Mouse (Mus musculus) naive thymus-derived CD4-positive, alpha-beta T cell, adult 2 months (primary cell): ENCODE measurements around the gene Nudt1.

Experiments
- DNase-seq: peaks from one replicate; pipeline ENCODE4 v3.0.0-alpha.2; 2011; ENCODE audit warnings: low read depth

Nudt1 gene

DNA sequence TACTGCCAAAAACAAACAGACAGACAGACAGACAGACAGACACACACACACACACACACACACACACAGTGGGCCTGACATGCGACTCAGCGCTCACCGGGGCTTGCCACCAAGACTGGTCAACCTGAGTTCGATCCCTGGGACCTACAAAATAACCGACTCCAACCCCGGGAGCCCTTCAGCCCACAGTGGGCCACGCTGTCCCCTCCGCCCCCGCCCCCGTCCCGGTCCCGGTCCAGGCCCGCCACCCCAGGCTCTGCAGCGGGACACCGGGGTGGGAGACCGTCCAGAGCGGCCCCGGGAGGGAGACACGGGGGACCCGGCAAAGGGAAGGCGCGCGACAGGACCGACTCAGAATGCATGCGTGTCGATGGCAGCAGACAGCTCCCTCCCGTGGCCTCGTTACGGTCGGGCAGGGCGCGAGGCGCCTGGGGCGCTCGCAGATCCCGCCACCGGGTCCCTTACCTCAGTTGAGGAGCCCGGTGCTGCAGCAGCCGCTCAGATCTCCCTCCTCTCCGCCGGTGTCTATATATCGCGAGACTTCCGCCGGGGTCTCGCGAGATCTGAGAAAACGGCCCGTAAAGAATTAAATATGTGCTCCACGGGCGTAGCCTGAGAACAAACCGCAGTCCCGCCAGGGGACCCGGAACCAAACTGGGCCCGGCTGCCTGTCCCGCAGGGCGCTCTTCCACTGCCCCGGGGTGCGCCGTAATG is at the start of gene Nudt1, which contains the start of gene Mad1l1:
Nudt1 (plus strand) TSS at position 615 of the 714 bp plus-strand sequence.
Mad1l1 (minus strand) TSS at position 511 of the 714 bp plus-strand sequence.
- peak; percentile 98 for DNase-seq

DNA sequence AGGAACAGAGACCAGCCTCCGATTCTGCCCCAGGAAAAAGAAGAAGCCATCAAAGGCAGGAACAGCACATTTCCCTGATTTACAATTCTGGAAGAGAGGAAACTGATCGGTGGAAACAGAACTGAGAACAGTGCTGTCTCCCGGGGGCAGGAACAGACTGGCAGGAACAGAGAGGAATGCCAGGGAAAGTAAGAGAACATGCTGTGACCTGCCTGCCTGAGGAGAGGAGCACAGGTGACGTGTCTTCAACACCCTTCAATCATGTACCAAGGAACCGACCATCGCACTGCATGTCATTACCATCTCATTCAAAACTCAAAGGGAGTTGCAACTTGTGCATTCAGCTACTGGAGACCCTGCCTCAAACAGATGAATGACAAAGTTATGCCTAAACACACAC is 44.7 kb upstream of the Nudt1 start:
- DNase-seq = no peak

DNA sequence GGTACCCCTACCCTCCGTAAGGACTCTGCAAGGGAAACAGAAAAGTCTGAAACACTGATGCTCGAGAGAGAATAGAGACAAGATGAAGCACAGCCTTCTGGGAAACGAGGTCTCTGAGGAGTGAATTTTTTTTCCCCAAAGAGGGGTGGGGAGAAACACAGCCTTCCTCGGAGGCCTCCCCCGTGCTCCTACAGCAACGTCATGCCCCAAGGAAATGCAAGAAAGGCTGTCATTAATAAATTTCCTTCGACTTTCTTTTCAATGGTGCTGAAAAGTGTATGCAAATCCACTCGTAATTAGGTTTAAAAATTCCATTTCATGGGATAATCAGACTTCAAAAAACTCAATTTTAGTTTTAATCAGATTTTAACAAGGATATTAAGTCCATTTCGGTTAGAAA is 41.3 kb upstream of the Nudt1 start:
- no peak for DNase-seq

DNA sequence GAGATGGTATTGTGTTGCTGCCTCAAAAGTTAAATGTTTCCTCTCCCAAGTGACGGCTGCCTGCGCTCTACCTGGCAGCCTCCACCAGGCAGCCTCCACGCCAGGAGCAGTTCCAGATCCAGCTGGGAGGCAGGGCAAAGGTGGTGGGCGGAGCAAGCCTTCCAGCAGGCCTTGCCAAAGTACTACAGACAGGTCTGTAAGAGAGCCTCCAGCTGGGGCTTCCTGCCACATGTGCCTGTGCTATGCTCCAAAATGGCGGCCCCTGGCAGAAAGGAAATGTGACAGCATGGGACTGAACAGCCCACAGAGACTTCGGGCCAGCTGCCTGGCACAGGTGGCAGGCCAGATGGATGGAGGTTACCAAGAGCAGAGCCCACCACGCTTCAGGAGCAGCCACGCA is 39.1 kb upstream of the Nudt1 start:
- DNase-seq = peak; percentile 29

DNA sequence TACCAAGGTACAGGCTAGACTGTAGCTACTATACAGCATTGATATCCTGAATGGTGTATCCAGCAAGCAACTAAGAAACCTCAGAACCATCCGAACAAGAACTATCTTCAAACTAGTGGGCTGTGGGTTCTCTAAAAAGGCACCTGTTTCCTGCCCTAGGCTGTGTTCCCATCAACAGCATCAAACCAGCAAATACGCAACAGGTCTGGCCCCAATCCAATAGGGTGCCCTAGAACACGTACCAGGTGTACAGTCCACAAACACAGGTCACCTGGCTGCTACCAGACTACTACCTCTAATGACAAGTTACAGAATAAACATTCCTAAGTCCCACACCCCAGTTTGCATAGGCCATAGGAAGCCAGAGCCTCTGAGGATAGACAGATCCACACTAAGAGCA is 38.6 kb upstream of the Nudt1 start:
- DNase-seq = peak; percentile 20

DNA sequence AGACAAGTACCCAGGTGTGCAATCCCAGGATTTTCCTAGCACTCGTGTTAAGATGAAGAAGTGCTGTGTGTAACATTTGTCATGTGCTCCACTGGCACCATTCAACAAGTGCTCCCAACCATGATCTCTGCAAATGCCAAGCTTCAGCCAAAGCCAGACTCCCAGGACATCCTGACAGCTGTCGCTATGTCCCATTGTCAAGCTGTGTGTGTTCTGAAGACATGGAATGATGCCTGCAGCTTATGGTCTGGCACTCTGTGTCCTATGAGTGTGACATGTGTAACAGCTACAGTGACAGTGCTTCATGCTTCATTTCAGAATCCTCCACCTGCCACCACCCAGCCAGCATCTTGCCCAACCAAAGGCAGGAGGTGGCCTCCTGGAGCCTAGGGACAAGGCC is 37.4 kb upstream of the Nudt1 start:
- no peak for DNase-seq

DNA sequence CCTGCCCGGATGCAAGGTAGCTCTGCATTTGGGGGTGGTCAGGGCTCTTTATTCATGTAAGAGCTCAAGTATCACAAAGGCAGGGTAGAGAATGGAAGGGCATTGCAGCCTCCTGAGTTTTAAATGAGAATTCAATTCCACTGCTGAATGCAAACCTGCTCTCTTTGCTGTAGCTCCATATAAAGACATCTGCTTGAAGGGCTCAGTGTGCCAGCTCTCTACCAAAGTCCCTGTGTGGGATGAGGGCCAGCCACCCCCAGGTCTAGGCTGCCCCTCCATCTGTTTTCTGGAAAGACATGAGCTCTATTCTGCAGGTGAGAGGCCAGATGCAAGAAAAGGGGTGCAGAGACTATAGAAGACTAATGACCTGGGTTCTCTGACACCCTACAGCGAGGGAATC is 36.7 kb upstream of the Nudt1 start:
- no peak for DNase-seq

DNA sequence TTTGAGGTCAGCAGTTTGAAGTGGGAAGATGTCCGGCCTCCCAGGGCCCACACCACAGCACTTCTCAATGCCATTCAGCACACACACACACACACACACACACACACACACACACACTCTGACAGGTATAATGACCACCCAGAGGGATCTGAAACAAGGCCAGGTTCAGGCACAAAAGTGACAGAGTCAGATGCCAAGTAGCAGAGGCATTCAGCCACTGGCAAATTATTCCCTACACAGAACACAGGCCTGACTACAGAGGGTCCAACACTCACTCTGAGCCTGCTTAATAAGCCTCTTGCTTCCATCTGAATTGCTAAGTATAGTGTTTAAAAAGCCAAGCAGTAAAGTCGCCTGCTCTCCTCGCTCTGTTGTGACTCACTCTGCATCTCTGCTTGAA is 33.2 kb upstream of the Nudt1 start:
- DNase-seq = no peak

DNA sequence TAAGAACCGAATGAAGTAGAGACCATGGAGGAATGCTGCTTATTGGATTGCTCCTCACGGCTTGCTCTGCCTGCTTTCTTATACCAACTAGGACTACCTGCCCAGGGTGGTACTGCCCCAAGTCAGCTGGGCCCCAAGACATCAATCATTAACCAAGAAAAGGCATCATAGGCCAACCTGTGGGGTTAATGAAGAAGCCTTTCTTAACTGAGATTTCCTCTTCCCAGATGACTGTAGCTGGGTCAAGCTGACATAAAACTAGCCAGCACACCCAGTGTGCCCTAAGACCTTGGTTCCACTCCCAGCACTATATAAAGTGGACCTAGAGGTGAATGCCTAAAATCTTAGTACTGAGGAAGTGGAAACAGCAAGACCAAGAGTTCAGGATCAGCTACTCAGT is 32.3 kb upstream of the Nudt1 start:
- DNase-seq = no peak

DNA sequence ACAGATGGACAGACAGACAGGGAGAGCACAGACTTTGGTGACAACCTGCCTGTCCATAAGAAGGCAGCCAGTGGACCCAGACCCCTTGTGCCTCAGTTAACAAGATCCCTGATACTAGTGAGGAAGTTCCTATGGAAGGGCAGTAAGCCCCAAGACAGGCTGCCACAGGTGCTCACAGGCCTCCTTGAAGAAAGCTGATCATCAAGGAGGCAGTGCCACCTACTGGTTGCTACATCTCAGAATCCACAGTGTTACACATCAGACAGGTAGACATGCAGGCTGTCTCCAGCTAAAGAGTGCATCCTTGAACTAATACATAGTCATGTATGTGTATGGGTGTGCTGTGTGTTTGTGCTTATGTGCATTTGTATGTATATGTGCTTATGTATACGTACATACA is 29.3 kb upstream of the Nudt1 start:
- peak; percentile 87 for DNase-seq

DNA sequence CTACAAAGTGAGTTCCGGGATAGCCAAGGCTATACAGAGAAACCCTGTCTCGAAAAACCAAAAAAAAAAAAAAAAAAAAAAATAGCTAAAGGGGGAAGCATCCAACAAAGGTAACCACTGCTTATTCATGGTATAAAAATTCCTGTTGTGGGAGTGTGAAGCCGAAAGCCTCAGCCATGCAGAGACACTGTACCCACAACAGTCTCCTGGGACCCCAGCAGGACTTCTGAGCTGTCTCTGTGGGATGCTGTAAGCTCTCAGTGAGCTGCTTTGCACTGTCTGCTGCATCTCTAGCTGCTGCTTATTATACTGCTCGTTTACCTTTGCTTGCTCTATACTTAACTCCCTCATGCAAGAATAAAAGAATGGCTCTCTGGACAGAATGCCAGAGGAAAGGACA is 23.2 kb upstream of the Nudt1 start:
- no peak for DNase-seq

DNA sequence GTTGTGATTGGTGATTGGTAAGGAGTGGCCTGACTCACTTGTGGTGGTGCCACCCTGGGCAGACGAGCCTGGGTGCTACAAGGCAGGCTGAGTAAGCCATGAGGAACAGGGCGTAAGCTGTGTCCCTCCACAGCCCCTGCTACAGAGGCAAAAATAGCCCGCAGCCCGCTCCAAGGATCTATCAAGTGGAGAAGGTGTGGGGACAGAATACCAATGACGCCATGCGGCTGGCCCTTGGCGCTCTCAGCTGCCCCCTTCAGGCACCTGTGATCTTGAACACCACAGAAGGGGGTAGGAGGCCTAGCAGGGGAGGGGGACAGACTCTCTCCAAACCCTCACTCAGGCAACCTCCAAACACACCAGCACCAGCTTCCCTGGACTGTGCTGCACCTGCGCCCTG is 15.4 kb upstream of the Nudt1 start:
- DNase-seq = no peak

DNA sequence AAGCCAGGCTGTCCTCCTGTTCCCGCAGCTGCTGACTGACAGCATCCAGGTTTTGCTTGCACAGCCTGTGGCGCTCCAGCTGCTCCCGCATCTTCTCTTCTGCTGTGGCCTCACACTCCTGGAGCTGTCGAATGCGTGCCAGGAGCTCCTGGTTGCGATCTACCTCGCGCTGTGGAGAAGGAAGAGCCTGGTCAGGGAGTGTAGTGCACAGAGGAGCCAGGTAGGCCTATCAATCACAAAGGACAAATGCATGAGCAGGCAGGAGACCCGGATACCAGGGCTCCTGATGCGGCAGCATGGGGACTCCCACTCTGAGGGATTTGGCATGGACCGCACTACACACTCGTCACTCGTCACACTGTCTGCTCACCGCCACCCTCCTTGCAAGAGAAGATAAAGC is 13.9 kb upstream of the Nudt1 start:
- no peak for DNase-seq

DNA sequence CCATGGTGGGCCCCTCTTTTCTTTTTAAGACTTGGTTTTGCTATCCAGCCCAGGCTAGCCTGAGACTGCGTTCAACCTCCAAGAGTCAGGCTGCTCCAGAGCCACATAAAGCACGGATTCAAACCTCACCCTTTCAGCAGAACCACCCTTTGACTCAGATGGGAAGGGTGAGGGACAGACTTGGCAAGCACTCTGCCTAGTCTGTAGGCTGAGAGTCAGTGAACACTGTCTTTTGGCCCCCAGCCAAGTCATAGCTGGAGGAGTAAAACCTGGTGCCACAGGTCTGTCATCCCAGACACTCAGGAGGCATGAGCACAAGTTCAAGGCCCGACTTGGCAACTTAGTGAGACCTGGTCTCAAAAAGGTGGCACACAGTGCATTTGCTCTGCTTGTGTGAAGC is 4.7 kb upstream of the Nudt1 start:
- DNase-seq = no peak

DNA sequence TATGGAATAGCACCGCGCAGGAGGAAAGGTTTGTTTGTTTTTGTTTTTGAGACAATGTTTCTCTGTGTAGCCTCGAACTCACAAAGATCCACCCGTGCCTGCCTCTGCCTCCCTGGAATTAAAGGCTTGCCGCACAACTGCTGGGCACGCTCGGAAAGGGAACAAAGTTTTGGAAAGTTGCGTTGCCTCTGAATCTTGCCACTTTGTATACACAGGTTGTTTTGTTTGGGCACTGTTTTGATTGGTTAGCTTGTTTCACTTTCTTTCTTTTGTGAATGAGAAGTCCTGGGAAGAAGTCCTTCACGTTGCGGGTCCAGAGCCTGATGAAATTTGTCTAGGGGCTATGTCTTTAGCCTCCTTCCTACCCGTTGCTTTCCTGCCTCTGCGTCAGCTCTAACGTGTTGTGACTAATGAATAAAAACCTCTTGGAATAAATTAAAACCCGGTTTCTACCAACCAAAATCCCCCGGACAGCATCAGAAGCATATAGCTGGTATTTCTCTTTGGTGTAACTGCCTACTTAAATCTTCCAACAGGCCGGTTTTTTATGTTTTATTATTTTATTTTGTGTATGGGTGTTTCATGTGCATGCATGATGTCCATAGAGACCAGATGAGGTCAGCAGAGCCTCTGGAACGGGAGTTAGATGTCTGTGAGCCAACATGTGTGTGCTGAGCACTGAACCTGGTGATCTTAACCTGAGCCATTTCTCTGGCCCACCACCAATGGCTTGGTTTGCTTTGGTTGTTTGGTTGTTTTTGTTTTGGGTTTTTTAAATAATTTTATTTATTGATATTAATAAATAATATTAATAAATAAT is 510 bp downstream of the Nudt1 start:
- DNase-seq = no peak

DNA sequence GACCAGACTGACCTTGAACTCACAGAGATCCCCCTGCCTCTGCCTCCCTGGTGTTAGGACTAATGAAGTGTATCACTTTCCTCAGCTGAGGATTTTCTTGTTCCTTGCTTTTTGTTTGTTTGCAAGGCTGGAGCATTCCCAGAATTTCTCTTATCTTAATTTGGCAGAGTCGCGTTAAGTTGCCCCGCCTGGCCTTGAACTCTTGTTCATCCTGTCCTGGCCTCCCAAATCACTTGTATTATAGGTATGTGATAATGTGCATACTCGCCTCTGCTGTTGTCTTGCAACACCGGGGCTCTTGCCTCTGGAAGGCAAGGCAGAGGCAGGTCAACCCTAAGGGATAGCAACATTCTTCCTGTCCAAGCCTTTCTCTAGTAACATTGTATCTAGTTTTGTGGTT is 2.6 kb downstream of the Nudt1 start:
- DNase-seq = no peak

DNA sequence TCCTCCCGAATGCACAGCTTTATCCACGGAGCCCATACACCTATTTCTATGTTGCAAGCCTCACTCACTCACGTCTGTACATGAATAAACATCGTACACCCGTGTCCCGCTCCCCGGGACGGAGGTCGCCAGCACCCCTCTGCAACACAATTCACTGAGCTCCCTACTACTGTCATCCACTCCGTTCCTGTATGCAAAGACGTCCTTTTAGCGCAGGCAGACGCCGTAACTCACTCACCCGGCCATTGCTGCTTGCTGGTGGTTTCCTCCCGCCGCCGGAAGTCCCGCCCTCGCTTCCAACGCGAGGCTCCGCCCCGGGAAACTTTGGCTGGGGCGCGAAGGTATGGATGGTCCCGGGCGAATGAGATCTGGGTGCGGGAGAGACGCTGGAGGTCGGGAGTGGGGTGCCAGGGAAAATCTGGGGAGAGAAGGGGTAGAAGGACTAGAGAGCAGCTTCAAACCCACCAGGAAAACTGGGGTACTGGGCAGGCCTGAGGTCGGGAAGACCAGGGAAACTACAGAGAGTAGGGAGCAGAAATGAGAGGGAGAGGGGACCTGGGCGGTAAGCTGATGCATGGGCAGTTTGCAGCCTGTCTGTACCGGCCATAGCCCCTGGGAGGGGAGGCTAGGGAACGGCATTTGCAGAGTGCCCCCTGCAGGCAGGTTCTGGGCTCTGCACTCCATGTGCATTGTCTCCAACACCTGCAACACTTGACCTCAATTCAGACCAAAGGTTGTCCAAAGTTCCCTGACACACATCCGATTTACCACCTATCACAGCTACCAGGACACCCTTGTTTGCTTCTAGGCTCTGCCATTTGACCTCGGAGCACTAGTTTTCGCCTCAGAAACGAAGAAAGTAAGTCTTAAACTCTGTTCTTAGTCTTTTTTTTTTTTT is 10.4 kb downstream of the Nudt1 start, which contains the start of gene Mrm2:
Mrm2 (minus strand) TSS at position 284 of the 898 bp plus-strand sequence.
- peak; percentile 85 for DNase-seq

DNA sequence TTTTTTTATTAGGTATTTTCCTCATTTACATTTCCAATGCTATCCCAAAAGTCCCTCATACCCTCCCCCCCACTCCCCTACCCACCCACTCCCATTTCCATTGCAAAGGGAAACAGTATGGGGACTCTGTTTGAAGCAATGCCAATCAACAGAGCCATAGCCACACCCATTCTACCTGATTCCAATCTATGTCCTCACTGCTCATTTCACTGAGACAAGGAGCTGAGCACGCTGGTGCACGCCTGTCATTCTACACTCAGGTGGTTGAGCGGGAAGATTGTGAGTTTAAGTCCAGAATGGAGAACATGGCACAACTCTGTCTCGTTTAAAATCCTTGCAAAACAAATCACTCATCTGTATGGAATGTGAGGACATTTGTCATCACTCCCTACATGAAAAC is 11.1 kb downstream of the Nudt1 start:
- DNase-seq = no peak

DNA sequence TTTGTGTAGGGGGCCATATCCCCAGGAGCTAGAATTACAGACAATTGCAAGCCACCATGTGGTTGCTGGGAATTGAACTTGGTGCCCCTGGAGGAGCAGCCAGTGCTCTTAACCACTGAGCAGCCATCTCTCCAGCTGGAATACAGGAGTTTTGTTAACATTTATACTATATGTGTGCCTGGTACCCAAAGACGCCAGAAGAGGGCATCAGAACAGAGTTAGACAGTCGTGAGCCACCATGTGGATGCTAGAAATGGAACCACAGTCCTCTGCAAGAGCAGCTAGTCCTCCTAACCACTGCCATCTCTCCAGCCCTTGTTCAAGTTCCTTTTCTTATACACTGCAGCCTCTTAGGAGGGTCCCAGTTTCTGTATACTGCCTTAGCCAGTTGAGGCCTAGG is 12.2 kb downstream of the Nudt1 start:
- DNase-seq = peak; percentile 44

DNA sequence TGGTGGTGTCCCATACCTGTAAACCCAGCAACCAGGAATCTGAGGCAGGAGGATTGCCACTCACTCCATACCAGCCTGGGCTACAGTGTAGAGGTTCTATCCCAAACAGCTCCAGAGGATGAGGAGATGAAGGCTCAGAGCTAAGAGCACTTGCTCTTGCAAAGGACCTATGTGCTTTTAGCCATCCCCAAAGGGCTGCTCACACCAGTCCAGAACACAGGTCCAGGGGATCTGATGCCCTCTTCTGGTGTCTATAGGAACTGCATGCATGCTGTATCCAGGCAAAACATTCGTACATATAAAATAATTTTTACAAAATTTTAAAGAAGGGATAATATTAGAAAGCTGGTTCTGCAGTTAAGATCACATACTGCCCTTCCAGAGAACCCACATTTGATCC is 15.2 kb downstream of the Nudt1 start:
- peak; percentile 66 for DNase-seq

DNA sequence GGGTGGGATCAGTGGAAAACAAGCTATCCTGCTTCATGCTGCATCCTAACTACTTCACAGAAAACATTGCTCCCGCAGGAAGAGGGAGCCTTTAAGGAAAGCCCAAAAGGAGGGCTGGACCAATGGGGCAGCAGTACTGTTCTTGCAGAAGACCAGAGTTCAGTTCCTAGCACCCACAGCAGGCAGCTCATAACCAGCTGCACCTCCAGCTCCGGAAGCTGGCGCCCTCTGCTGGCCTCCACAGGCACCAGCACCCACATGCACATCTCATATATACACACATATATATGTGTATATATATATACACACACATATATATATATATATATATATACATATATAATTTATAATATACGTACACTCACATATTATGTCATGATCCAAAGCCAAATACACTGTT is 17.3 kb downstream of the Nudt1 start:
- no peak for DNase-seq

DNA sequence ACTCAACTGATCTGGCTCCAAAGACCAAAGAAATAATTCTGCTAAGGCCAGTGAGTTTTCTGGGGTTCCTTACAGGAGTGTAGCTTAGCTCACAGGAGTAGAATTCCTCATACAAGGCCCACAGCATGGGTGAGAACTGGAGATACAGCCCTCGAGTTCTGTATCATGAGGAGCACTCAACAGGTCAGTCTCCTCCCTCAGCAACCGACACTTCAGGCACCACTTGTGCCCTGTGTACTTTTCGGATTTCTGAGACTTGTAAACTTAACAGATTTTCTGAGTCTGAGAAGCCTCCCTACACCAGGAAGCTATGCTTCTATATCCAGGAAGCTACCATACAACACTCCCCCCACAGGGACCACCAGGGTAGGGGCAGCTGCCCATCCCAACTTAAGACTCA is 18.4 kb downstream of the Nudt1 start:
- DNase-seq = no peak
